Mouse (Mus musculus) c-Kit-positive CD71-positive TER-119-positive erythroid progenitor cells, embryonic 14.5 days (primary cell): ENCODE results near the gene Gm20894.
"Not testable (repeated sequence)": the region's sequence is repeated elsewhere in the genome, so short reads cannot be mapped to it uniquely, and the experiment has no call there.

Experiments
- DNase-seq: peaks from one replicate; pipeline ENCODE4 v3.0.0-alpha.2; 2013; ENCODE audit warnings: low spot score

The Gm20894 gene

GRCm38 (mm10) chrY:28271412-28271811, at the start of gene Gm20894:
Gene Gm20894, minus strand, starts transcription at chrY:28271512.
- not testable (repeated sequence) for DNase-seq
